Mouse (Mus musculus): ENCODE measurements around the gene Fxyd4. TPM values are rescaled to one million over a fixed set of nuclear protein-coding genes. Genes with fewer than 3 reads are reported as not detected.

Fxyd4 gene
- total RNA-seq, 2 experiments from 2014 or later: not detected

GRCm38 (mm10) chr6:117920659-117921640, 16.5 kb downstream of the Fxyd4 start:
- intact Hi-C loops (cut with DNase I): no loop called here
- DNase-seq (ENCODE audit: low spot score in 2 of 2): no peak

GRCm38 (mm10) chr6:117918043-117918442, 19.4 kb downstream of the Fxyd4 start:
- no peak for DNase-seq (ENCODE audit: low spot score in 2 of 2)
- intact Hi-C loops (cut with DNase I): no loop called here

DNA sequence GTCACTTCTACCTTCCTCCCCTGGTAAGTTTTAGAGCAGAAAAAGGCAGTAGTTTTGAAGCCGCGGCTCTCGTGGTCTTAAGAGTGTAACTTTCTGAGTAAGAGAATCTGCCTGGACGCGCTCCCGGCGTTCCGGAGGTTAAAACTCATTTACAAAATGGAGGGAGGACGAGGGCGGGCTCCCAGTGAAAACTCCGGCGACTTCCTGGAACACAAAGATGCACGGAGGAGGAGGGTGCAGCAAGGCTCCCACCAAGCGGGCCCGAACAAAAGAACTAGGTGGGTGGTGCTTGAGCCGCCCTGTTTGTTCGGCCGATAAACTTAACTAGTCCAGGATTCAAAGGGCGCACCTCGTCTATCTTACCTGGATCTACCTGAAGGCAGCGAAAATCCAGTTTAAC, 19.9 kb downstream of the Fxyd4 start:
- intact Hi-C loops (cut with DNase I): loop anchor here (1.0 kb wide), 1 partner anchor 38 kb away; no protein-coding TSS in a partner anchor

DNA sequence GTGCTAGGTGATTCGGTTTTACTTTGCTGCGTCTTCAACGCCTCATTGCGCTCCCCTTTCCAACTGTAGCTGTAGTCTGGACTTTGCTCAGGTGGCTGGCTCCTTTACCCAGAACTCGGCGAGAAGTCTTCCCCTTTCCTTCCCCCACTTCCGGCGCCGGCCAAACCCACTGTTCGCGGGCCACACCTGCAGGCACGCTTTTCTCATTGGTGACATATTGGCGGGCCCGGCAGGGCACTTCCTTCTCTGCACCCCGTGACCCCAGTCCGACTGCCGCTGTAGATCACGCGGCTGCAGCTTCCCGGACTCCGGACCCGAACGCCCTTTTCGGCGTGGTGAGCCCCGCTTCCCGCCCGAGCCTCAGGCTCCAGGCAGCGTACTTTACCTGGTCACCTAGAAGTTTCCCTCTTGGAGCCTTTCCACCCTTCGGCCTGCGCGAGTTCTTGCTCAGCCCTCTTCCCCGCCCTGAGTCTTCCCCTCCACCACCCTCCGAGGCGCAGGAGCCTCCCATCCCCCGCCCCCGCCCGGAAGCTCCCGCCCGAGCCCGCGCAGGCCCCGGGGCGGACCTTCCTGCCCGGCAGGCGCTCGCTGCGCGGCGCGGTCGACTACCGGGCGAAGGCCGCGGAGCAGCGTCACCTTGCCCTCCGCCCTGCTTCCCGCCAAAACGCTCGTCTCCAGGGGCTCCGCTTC, 20.6 kb downstream of the Fxyd4 start:
- intact Hi-C loops (cut with DNase I): loop anchor here (1.0 kb wide), 1 partner anchor 38 kb away; no protein-coding TSS in a partner anchor
- peak; percentile 66 to 71 for DNase-seq (ENCODE audit: low spot score in 2 of 2)

More for the DNA sequence above, 19.9 kb downstream of the Fxyd4 start:
- DNase-seq (ENCODE audit: low spot score in 2 of 2): peak; percentile 45 to 53

DNA sequence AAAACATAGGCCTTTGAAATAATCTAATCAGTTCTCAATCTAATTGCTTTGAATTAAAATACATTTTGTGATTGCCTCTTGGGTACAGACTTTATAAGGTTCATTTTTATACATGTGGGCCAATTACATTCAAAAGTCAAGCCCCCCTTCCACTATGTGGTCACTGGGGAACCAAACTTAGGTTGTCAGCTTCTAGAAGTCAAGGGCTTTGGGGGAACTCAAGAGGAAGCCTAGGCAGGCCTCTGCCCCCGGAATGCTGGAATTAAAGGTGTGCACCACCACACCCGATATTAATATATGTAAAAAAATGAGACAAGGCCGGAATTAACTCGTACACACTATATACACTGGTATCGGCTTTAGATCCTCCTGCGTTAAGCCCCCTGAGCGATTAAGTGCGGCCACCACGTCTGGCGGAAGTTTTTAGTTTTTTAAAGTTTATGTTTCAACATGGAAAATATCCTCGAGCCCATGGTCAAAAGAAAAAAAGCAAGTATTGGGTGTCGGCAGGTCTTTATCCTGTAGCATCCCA, 21.2 kb downstream of the Fxyd4 start:
- intact Hi-C loops (cut with DNase I): no loop called here
- DNase-seq (ENCODE audit: low spot score in 2 of 2): no peak

DNA sequence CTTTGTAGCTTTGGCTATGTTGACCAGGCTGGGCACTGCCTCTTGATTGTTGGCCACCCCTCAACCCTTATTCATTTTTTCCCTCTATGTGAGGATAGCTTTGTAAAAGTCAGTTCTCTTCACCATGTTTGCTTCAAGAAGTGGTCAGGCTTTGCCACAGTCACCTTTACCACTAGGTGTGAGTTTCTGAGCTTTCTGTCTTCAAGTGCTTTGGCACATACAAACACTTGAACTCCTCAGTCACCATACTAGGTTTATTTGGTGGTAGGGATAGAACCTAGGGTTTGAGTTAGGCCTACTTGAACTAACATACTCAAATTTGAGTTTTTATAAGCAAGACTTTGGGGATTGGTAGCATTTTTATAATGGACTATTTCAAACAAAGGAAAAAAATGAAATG, 23.0 kb downstream of the Fxyd4 start:
- DNase-seq (ENCODE audit: low spot score in 2 of 2): no peak
- intact Hi-C loops (cut with DNase I): no loop called here

DNA sequence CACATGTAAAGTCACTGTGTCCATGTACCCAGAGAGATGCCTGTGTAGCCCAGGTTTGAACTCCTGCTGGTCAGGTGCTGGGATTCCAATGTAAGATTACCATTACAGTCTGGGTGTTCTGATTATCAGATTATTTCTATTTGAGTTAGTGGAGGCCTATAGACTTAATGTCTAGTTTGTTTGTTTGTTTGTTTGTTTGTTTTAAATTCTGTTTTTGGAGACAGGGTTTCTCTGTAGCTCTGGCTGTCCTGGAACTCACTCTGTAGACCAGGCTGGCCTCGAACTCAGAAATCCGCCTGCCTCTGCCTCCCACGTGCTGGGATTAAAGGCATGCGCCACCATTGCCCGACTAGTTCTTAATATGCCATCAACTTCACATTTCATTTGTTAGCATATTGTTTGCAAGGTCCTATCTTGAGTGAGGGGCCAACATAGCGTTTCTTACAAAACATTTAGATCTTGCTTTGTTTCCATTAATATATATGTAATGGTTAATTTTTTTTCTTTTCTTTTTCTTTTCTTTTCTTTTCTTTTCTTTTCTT, 27.3 kb downstream of the Fxyd4 start:
- DNase-seq (ENCODE audit: low spot score in 2 of 2): no peak
- intact Hi-C loops (cut with DNase I): no loop called here

- DNase-seq (ENCODE audit: low spot score in 2 of 2): no peak
- intact Hi-C loops (cut with DNase I): no loop called here
Measured at GRCm38 (mm10) chr6:117908424-117908900, 29.0 kb downstream of the Fxyd4 start.

DNA sequence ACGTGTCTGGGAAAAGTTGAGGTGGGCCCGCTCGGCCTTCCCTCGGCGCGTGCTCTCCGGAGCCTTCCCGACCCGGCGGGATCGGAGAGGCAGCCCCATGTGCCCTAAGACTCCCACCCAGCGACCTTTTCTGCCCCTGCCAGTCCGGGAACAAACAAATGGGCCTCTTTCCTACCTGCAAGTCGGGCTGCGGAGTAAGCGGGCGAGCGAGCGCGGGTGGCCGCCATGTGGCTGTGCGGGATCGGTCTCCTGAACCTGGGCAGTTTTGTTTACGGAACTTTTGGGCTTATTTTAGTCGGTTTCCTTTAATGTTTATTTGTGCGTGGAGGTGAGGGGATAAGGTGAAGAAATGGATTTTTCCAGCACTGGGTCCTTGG, 29.5 kb downstream of the Fxyd4 start:
- intact Hi-C loops (cut with DNase I): loop anchor here (2.0 kb wide), 1 partner anchor 67 kb away; the partner anchor contains the start of gene Zfp637
- DNase-seq (ENCODE audit: low spot score in 2 of 2): no peak

DNA sequence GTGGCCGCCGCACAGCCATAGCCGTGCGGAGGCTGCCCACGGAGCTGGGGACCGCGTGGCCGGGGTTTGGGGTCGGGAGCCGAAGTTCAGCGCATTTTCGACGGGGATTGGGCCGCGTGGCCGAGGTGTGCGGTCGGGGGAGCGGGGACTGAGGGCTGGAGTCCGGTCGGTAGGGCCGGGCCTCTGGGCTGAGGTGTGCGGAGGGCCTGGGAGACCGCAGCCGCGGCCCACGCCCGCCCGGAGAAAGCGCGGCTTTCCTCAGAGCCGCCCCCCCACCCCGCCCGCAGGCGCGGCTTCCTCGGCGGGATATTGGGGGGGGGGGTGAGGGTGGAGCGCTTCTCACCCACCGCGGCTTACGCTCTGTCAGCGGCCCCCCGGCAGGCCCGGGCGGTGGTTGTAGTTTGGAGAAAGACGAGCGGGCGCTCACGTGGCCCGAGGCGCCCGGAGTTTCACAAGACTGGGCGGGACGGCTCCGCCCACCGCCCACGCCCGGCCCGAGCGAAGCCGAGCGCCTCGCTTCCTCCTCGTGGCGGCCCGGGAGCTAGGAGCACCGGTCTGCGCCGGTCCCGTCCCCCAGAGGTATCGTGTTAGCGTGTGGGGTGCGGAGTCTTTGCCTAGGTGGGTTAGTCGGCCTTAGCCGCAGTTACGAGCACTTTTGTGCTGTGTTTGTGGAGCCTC, 30.1 kb downstream of the Fxyd4 start:
- intact Hi-C loops (cut with DNase I): loop anchor here (2.0 kb wide), 1 partner anchor 67 kb away; the partner anchor contains the start of gene Zfp637
- peak; percentile 56 to 65 for DNase-seq (ENCODE audit: low spot score in 2 of 2)

DNA sequence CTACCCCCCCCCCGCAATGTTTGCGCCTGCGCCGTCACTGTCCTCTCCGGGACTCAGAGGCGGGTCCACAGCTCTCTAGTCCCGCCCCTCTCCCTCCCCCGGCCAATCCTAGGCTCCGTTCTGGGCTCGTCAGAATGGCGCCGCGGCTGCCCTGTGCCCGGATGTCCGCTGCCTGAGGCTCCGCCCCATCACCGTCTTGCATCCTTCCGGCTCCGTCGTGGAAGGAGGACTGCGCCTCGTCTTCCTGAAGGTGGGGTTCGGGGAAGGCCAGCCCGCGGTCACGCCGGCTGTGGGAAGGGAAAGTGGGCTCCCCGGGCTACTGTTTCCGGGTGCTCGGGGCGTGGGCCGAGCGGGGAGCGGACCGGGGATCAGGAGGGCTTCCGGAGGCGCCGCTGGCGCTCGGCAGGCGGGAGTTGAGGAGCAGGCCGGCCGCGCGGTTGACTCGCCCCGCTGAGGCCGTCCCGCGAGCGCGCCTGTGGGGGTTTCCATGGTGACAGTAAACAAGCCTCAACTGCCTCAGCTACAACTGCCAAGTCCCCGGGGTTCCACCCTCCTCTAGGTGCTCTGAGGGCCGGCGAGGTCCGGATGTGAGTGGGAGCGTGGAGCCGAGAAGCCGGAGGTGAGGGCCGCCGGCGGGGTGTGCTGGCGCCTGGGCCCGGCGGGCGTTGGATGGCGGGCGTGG, 30.8 kb downstream of the Fxyd4 start:
- DNase-seq (ENCODE audit: low spot score in 2 of 2): peak; percentile 98
- intact Hi-C loops (cut with DNase I): loop anchor here (1.0 to 2.0 kb wide), 2 partner anchors 27 to 66 kb away; partner anchors contain the start of gene Zfp637

DNA sequence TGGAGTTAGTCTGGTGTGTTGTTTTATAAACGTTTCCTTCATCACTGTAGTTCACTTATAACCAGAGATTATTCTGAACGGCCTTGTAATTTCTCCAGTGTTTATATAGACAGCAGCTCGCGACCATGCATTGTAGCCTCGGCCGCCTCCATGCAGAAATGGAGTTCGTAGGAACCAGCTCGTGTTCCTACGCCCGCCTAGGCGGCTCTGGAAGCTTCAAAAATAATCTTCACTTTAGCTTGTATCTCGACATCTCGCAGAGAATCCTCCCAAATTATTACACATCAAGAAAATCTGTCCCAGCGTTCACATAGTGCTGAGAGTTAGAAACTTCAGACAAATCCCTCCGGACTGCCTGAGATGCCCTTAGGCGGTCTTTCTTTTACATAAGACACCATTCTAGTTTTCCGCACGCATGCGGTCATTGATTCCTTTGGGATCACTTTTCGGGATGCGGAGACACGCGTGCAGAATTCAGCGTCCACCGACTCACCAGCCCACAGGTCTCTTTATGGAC, 31.4 kb downstream of the Fxyd4 start:
- peak in 1 of 2 experiments; percentile 66 for DNase-seq (ENCODE audit: low spot score in 2 of 2)
- intact Hi-C loops (cut with DNase I): loop anchor here (1.0 to 2.0 kb wide), 2 partner anchors 27 to 65 kb away; partner anchors contain the start of gene Zfp637

DNA sequence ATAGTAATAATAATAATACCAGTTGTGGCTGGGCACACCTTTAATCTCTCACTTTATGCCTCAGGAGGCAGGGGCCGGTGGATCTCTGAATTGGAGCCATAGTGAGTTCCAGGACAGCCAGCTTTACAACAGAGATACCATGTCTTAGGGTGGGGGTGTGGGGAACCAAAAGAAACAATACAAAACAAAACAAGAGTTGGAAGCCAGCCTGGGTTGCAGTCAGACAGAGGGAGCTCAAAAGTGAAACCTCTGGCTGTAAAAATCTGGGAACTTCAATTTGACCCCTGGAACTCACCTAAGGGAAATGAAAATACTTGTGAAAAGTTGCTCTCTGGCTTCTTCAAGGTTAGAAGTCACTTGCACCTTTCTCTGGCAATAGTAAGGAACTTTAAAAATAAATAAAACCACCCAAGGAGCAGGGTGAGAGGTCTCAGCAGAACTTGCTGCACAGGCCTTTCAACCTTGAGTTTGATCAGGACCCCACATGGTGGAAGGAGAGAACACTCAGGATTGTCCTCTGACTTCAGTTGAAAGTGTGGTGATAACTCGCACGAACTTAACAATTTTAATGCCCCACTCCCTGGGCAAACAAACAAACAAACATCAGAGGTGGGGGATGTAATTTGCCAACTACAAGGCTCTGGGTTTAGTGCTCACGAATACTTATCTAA, 32.1 kb downstream of the Fxyd4 start:
- DNase-seq (ENCODE audit: low spot score in 2 of 2): no peak
- intact Hi-C loops (cut with DNase I): no loop called here

- intact Hi-C loops (cut with DNase I): no loop called here
Measured at GRCm38 (mm10) chr6:117903836-117904235, 33.7 kb downstream of the Fxyd4 start.

GRCm38 (mm10) chr6:117902556-117902955, 34.9 kb downstream of the Fxyd4 start:
- intact Hi-C loops (cut with DNase I): no loop called here
- no peak for DNase-seq (ENCODE audit: low spot score in 2 of 2)

More at GRCm38 (mm10) chr6:117903836-117904235, 33.7 kb downstream of the Fxyd4 start:
- no peak for DNase-seq (ENCODE audit: low spot score in 2 of 2)

- DNase-seq (ENCODE audit: low spot score in 2 of 2): no peak
- intact Hi-C loops (cut with DNase I): no loop called here
Measured at GRCm38 (mm10) chr6:117901510-117902402, 35.7 kb downstream of the Fxyd4 start.

All from left cerebral cortex, postnatal 36 days (tissue).